Mouse (Mus musculus) kidney, adult 2 months (tissue): ENCODE data around the gene D8Ertd738e. TPM values are rescaled to one million over a fixed set of nuclear protein-coding genes. Genes with fewer than 3 reads are reported as not detected.
A peak's percentile ranks its signal among the peaks of the same experiment; 100 is the strongest.

ENCODE experiments used
- DNase-seq: peaks from one replicate; pipeline ENCODE4 v3.0.0; 2021
- H3K27ac ChIP-seq: fragments of 200-500 bp; 2 replicates; pipeline ENCODE4 v1.5.1; 2012; ENCODE audit warnings: low read depth, low read length, control low read depth, inconsistent platforms; ENCODE audit not compliant: insufficient read depth
- H3K27me3 ChIP-seq: fragments of 200-500 bp; replicated peaks from 2 replicates; pipeline ENCODE4 v1.6.1; 2012; ENCODE audit warnings: mild to moderate bottlenecking, moderate library complexity, low read length, inconsistent platforms; ENCODE audit not compliant: control insufficient read depth, insufficient read depth
- H3K36me3 ChIP-seq: fragments of 200-500 bp; 2 replicates; pipeline ENCODE4 v1.6.1; 2012; ENCODE audit warnings: mild to moderate bottlenecking, moderate library complexity, low read length, inconsistent platforms; ENCODE audit not compliant: control insufficient read depth, insufficient read depth
- H3K4me1 ChIP-seq: fragments of 200-500 bp; 2 replicates; pipeline ENCODE4 v1.6.1; 2011; ENCODE audit warnings: low read length; ENCODE audit not compliant: control insufficient read depth, insufficient read depth
- H3K4me3 ChIP-seq: fragments of 200-500 bp; 2 replicates; pipeline ENCODE4 v1.5.1; 2011; ENCODE audit warnings: mild to moderate bottlenecking, low read depth, low read length, control low read depth; ENCODE audit not compliant: insufficient read depth
- CTCF ChIP-seq: fragments of 200-500 bp; conservative IDR thresholded peaks from 2 replicates; pipeline ENCODE4 v1.5.1; 2011; ENCODE audit warnings: low read depth, mild to moderate bottlenecking, control low read depth, low read length, moderate library complexity, mixed read lengths; ENCODE audit not compliant: insufficient read depth, insufficient read length
- POLR2A ChIP-seq: fragments of 200-500 bp; IDR thresholded peaks from one replicate; pipeline ENCODE4 v1.6.1; 2011; ENCODE audit warnings: low read depth, low read length, control low read depth
- WGBS: fragments of 180-500 bp; shearing (Covaris S2); methylation state at CpG from one replicate; pipeline ENCODE4 v1.1.7; 2018; 5-methylcytosine and 5-hydroxymethylcytosine counted together
- polyA plus RNA-seq: library from polyadenylated mRNA; depleted of rRNA; stranded (reverse); fragments of >200 nt; gene quantifications from 2 replicates; pipeline ENCODE4 v1.2.3, GENCODE M21; 2012; rRNA removed

D8Ertd738e gene
- polyA plus RNA-seq, 1 experiment: 246 TPM

GRCm38 (mm10) chr8:84197922-84198774 lies 51.4 kb downstream of the D8Ertd738e start:
- TF ChIP-seq POLR2A: no peak
- peak overlapping the region; percentile 90 for H3K27ac ChIP-seq
- peaks cover 4% of the 10 kb centered on the region; the same call in 1 of the 2 replicates for H3K4me1 ChIP-seq
- H3K4me3 ChIP-seq: peak overlapping the region; percentile 43
- peak; percentile 90 for DNase-seq
- H3K27me3 ChIP-seq: no peaks in the 10 kb centered on the region
- 13% methylated on average over 30 of the region's 30 CpGs for WGBS
- no peaks in the 10 kb centered on the region for H3K36me3 ChIP-seq

GRCm38 (mm10) chr8:84197141-84197921 lies 52.2 kb downstream of the D8Ertd738e start:
- Histone ChIP-seq H3K4me3 (peak overlapping the region; percentile 43), H3K27ac (peak overlapping the region; percentile 94), H3K27me3 (no peaks in the 10 kb centered on the region), H3K36me3 (no peaks in the 10 kb centered on the region), H3K4me1 (peaks cover 4% of the 10 kb centered on the region; the same call in 1 of the 2 replicates)
- TF ChIP-seq CTCF: no peak
- no peak for TF ChIP-seq POLR2A
- DNase-seq: peak; percentile 93
- 11% methylated on average over 43 of the region's 43 CpGs for WGBS

Other genes with a start within 250 kb of the D8Ertd738e start
- 5.1 and 7.0 TPM in 2 replicates for gene 1700067K01Rik, start 248.2 kb downstream of the D8Ertd738e start, polyA plus RNA-seq
- gene 2210011C24Rik, start 237.5 kb downstream of the D8Ertd738e start, polyA plus RNA-seq: 9.1 and 14.3 TPM in 2 replicates
- gene Palm3, start 228.2 kb downstream of the D8Ertd738e start, polyA plus RNA-seq: 7.8 and 7.9 TPM in 2 replicates
- 1.9 and 5.6 TPM in 2 replicates for gene Il27ra, start 207.1 kb downstream of the D8Ertd738e start, polyA plus RNA-seq
- 0.19 TPM in 1 of 2 replicates, not detected in the other for gene Rln3, start 204.7 kb downstream of the D8Ertd738e start, polyA plus RNA-seq
- gene Gm10643, start 184.6 kb downstream of the D8Ertd738e start, polyA plus RNA-seq: 1.1 and 1.2 TPM in 2 replicates
- 15.8 and 18.0 TPM in 2 replicates for gene Rfx1, start 182.9 kb downstream of the D8Ertd738e start, polyA plus RNA-seq
- 28.2 and 30.1 TPM in 2 replicates for gene Dcaf15, start 145.0 kb downstream of the D8Ertd738e start, polyA plus RNA-seq
- gene Podnl1, start 123.7 kb downstream of the D8Ertd738e start, polyA plus RNA-seq: 0.48 and 0.67 TPM in 2 replicates
- 24.1 and 26.0 TPM in 2 replicates for gene Cc2d1a, start 101.8 kb downstream of the D8Ertd738e start, polyA plus RNA-seq
- gene 4930432K21Rik, start 101.7 kb downstream of the D8Ertd738e start, polyA plus RNA-seq: 0.63 and 0.92 TPM in 2 replicates
- 0.99 and 1.4 TPM in 2 replicates for gene Nanos3, start 64.5 kb downstream of the D8Ertd738e start, polyA plus RNA-seq
- 9.2 and 10.0 TPM in 2 replicates for gene Zswim4, start 12.7 kb downstream of the D8Ertd738e start, polyA plus RNA-seq
- gene Mri1, start 7.6 kb upstream of the D8Ertd738e start, polyA plus RNA-seq: 39.3 and 48.6 TPM in 2 replicates
- 24.7 and 32.7 TPM in 2 replicates for gene Ccdc130, start 20.7 kb upstream of the D8Ertd738e start, polyA plus RNA-seq
- gene Cacna1a, start 138.7 kb upstream of the D8Ertd738e start, polyA plus RNA-seq: 6.8 and 12.2 TPM in 2 replicates